Mouse (Mus musculus) monocyte, adult 2 months (primary cell): ENCODE measurements around the gene Raet1e.
"Not testable (repeated sequence)": the region's sequence is repeated elsewhere in the genome, so short reads cannot be mapped to it uniquely, and the experiment has no call there.

Experiments
- DNase-seq, 2 experiments: peaks; one replicate each; pipeline ENCODE4 v3.0.0; 2022; ENCODE audit warnings: low spot score in 2 of 2, low read depth in 1 of 2

The Raet1e gene

DNA sequence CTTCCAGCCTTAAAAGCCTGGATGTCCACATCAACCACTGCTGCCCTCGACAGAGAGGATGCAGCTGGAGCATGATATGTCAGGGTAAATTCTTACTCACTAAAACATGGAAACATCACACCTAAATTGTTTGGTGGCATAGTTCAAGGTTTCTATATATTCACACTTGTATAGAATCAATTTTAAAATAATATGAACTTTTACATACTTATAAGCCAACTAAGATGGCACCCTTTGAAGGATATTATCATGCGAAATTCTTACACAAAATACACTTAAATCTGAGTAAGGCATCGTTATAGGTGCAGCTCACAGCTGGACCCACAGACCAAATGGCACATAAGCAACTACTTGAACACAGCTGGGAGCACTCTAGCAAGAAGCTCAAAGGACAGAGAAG, 201.9 kb downstream of the Raet1e start, which contains the start of gene Raet1d:
Gene Raet1d (plus strand): TSS at position 301 of the 400 bp plus-strand sequence.
- not testable (repeated sequence) for DNase-seq

DNA sequence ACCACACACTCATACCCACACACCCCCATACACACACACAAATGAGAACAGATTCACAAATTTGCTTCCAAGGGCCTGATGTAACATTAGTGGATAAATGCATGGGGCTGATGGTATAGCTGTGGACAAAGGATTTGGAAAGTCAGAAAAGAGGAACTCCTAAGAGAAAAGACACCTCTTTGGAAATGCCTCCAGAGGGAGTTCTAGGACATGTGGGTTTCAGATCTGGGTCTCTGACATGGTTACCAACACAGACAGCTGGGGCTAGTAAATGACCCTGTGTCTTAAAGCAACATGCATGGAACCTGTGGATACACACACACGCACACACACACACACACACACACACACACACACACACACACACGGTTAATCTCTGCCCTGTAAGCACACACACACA, 202.6 kb downstream of the Raet1e start:
- DNase-seq = not testable (repeated sequence)

GRCm38 (mm10) chr10:22361415-22362352, 203.3 kb downstream of the Raet1e start:
- not testable (repeated sequence) for DNase-seq

GRCm38 (mm10) chr10:22362466-22362865, 204.1 kb downstream of the Raet1e start:
- not testable (repeated sequence) for DNase-seq

DNA sequence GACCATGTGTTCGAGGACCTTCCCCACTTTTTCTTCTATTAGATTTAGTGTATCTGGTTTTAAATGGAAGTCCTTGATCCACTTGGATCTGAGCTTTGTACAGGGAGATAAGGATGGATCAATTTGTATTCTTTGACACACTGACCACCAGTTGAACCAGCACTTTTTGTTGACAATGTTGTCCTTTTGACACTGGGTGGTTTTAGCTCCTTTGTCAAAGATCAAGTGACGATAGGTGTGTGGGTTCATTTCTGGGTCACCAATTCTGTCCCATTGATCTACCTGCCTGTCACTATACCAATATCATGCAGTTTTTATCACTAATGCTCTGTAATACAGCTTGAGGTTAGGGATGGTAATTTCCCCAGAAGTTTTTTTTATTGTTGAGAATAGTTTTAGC, 206.5 kb downstream of the Raet1e start:
- DNase-seq = not testable (repeated sequence)

DNA sequence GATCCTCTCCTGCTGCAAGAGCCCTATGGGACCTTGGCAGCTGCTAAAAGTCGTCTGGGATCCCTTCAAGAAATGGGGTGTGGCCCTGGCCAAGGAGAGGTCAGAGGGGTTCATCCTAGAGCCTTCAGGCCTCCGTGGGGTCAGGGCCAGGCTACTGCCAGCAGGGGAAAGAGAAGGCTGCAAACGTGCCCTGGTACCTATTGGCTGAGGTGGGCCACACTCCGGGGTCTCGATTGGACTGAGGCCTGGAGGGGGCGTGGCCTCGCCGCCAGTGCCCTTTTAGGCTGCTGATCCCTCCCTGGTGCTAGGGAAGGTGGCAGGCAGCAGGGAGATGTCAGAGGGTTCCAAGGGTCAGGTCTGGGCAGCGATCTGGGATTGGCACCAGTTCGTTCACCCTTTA, 222.9 kb downstream of the Raet1e start:
- not testable (repeated sequence) for DNase-seq

- not testable (repeated sequence) for DNase-seq
Measured at GRCm38 (mm10) chr10:22390146-22390545, 231.8 kb downstream of the Raet1e start.

GRCm38 (mm10) chr10:22391616-22392015, 233.2 kb downstream of the Raet1e start:
- not testable (repeated sequence) for DNase-seq

GRCm38 (mm10) chr10:22393028-22393824, 234.9 kb downstream of the Raet1e start:
- DNase-seq = not testable (repeated sequence)

DNA sequence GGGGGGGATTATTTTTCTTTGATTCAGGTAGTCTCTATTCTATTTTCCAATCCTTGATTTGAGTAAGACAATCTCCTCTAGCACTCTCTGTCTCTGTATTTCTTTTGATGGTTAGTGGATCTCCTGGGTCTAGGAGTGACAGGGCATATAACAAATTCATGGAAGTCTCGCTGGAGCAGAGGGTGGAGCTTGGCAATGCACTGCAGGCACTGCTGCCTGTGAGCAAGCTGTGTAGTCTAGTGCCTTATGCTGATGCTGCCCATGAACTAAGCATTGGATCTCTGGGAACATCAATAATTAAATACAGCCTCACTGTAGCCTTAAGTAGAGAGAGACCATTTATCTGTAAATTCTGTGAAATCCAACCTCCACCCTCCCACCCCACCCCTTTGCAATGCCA, 238.3 kb downstream of the Raet1e start:
- not testable (repeated sequence) for DNase-seq

GRCm38 (mm10) chr10:22402225-22402917, 244.0 kb downstream of the Raet1e start:
- DNase-seq = peak in 1 of 2 experiments; percentile 34

- DNase-seq = not testable (repeated sequence)
Measured at GRCm38 (mm10) chr10:22413702-22414494, 255.5 kb downstream of the Raet1e start.
